Mouse (Mus musculus): ENCODE data around the gene Ano1. TPM values are rescaled to one million over a fixed set of nuclear protein-coding genes. Genes with fewer than 3 reads are reported as not detected.

The Ano1 gene
- total RNA-seq, 2 experiments from 2014 or later = 3.1 to 3.5 TPM

DNA sequence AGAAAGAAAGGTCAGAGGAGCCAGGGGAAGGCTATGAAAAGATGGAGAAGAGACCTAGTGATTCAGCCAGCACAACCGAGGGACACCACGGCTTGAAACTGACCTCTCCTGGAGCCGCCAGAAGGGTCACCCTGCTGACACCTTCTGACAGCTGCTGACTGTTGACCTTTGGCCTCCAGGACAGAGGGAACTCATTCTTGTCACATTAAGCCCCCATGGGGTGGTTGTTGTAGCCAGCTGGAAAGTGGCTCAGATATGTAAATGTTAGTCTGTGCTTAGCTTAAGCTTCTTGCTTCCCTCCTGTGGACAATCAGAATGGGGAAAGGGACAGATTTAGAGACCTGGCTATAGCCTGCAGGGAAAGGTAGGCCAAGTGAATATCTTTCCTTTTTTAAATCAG lies 189.8 kb downstream of the Ano1 start:
- intact Hi-C loops (cut with DNase I) = no loop called here
- no peak for DNase-seq (ENCODE audit: low spot score in 2 of 2)

DNA sequence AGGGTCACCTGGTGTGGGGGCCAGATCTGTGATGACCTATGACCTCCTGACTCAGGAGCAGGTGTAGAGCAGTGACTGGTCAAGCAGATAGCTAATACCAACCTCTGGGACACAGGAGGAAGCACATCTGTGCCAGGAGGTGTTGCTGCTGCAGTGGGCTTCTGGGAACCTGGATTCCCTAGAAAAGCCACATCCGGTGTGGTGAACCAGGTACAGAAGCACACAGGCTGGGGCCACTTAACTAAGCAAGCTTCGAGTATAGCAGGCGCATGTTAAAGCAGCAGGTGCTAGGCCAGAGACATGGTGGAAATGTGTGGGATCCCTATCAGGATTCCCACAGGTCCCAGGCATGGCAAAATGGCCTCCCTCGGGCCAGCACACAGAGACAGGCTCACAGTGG lies 191.2 kb downstream of the Ano1 start:
- no peak for DNase-seq (ENCODE audit: low spot score in 2 of 2)
- intact Hi-C loops (cut with DNase I) = no loop called here

GRCm38 (mm10) chr7:144558552-144558951 lies 193.2 kb downstream of the Ano1 start:
- intact Hi-C loops (cut with DNase I) = no loop called here
- no peak for DNase-seq (ENCODE audit: low spot score in 2 of 2)

GRCm38 (mm10) chr7:144554123-144554472 lies 197.7 kb downstream of the Ano1 start:
- no peak for DNase-seq (ENCODE audit: low spot score in 2 of 2)
- intact Hi-C loops (cut with DNase I) = no loop called here

- intact Hi-C loops (cut with DNase I) = no loop called here
- DNase-seq (ENCODE audit: low spot score in 2 of 2) = peak; percentile 98
Observed at GRCm38 (mm10) chr7:144553237-144554122, 198.3 kb downstream of the Ano1 start, which contains the start of gene Ppfia1. Gene Ppfia1 (minus strand): TSS chr7:144553729.

DNA sequence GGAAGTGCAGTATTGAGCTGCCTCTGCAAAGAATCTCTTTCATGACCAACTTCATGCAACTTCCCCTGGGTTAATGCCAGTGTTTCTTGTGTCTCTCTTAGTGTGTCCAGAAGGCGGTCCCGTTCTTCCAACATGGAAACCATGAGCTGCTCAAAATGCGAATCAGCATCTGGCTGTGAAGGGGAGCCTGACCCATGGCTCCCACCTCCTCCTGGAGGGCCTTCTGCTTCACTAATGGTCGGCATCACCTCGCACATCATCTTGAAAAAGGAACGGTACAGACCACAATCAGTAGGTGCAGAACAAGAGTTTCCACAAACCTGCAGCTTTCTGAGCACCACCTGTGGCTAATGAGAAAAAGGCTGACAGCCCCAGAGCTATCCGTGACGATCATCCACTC lies 199.5 kb downstream of the Ano1 start:
- intact Hi-C loops (cut with DNase I) = no loop called here
- DNase-seq (ENCODE audit: low spot score in 2 of 2) = no peak

GRCm38 (mm10) chr7:144550811-144551210 lies 201.0 kb downstream of the Ano1 start:
- DNase-seq (ENCODE audit: low spot score in 2 of 2) = no peak
- intact Hi-C loops (cut with DNase I) = no loop called here

GRCm38 (mm10) chr7:144549904-144550566 lies 201.7 kb downstream of the Ano1 start:
- intact Hi-C loops (cut with DNase I) = no loop called here
- no peak for DNase-seq (ENCODE audit: low spot score in 2 of 2)

DNA sequence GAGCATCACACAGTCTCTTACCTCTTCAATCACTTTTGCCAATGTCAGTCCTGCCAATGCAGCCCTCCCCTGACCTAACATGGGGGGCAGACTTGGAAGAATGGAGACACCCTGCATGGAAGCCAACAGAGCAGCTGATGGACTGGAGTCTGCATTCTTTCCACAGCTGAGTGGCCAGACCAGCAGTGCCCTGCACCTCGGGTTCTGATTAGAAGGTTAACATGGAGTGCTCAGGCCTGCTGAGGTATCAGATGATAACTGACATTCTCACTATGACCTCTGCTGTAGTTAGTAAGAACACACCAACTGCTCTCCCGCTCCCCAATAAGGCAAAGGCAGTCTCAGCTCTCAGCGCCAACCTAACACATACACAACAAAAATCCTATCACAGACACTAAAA lies 206.5 kb downstream of the Ano1 start:
- intact Hi-C loops (cut with DNase I) = no loop called here
- DNase-seq (ENCODE audit: low spot score in 2 of 2) = no peak

DNA sequence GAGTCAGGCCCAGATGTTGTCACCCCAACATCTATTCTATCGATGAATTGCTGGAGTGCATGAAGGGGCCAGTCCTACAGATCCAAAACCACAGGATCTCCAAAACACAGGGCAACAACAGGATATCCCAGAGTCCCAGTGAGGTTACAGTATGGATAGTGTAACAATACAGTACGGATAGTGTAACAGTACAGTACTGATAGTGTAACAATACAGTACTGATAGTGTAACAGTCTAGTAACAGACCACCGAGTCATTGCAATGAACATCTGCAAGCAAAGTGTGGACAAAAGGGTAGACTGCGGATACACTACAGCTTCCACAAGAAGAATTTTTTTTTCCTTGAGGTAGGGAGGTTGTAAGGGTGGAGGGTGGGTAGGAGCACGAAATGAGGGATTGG lies 210.4 kb downstream of the Ano1 start:
- DNase-seq (ENCODE audit: low spot score in 2 of 2) = no peak
- intact Hi-C loops (cut with DNase I) = no loop called here

- DNase-seq (ENCODE audit: low spot score in 2 of 2) = no peak
- intact Hi-C loops (cut with DNase I) = no loop called here
Observed at GRCm38 (mm10) chr7:144539146-144539545, 212.6 kb downstream of the Ano1 start.

Other genes starting within 250 kb of the Ano1 start
- gene Ppfia1, start 198.2 kb downstream of the Ano1 start, total RNA-seq (2021) = 10 to 100 TPM; 33.0 to 34.6 TPM
- 1 to 10 TPM; 2.0 to 2.3 TPM for gene Fadd, start 169.5 kb downstream of the Ano1 start, total RNA-seq (2021)
- under 1 TPM in 1 of 2 experiments, not detected in 1; 0.24 TPM for gene Fgf3, start 86.1 kb upstream of the Ano1 start, total RNA-seq (2021)
- not detected for gene Fgf4, start 95.4 kb upstream of the Ano1 start, total RNA-seq (2021)
- not detected for gene Fgf15, start 144.6 kb upstream of the Ano1 start, total RNA-seq (2021)
- gene LTO1, start 163.1 kb upstream of the Ano1 start, total RNA-seq (2021) = 10 to 100 TPM; 20.2 to 25.2 TPM
- gene Ccnd1, start 188.0 kb upstream of the Ano1 start, total RNA-seq (2021) = 10 to 100 TPM; 26.3 to 39.2 TPM